Mouse (Mus musculus) bone marrow, adult 2 months (tissue): ENCODE results near the gene Sinhcaf.

ENCODE experiments used
- CTCF ChIP-seq: fragments of 200-500 bp; IDR thresholded peaks from 2 replicates; pipeline ENCODE4 v1.5.1; 2011; ENCODE audit warnings: low read length, control low read depth; ENCODE audit not compliant: control insufficient read depth, insufficient read depth
- POLR2A ChIP-seq: fragments of 200-500 bp; IDR thresholded peaks from 2 replicates; pipeline ENCODE4 v1.6.1; 2011; ENCODE audit warnings: low read depth, mild to moderate bottlenecking, control low read depth, low read length, borderline replicate concordance; ENCODE audit not compliant: control insufficient read depth

- no peak for TF ChIP-seq CTCF
- TF ChIP-seq POLR2A, result no peak
Observed at GRCm38 (mm10) chr6:148946881-148947405, 676 bp upstream of the Sinhcaf start.
